Comparison of ENCODE assay signal across 11 mouse cellular contexts in the genomic region with DNA sequence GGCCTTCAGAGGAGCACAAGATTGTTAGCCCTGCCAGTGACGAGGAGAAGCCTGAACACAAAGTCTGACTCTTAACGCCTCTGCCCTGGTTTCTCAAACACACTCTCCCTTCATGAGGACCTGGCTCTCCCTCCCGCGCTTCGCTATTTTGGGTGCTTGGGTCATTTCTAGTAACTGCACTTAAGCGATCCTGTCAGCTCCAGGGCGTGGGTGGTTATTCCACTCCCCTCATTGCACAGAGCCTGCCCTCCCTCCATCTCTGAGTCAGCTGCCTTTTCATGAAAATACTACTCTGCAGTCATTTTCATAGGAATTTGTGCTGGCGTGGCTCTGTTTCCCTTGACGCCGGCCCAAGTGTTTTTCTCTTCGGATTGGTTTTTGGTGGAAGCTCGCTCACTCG. TPM values are rescaled to one million over a fixed set of nuclear protein-coding genes. Genes with fewer than 3 reads are reported as not detected.
DNase-seq lines count a peak whose midpoint lies in the region; ATAC-seq and TF ChIP-seq lines count a peak whose summit lies in the region.
"Had no signal": no experiment of that assay in that cellular context is flagged by ENCODE, and none has a peak within 500 bp of the region (broad histone marks: within the 10 kb centered on the region; RNA-seq: fewer than 3 reads in every experiment).

No protein-coding gene starts in this region.

- intact Hi-C loops in left cerebral cortex, postnatal 36 days (cut with DNase I): no loop called here

- no peak overlapping the region for H3K27ac ChIP-seq in lung, postnatal 0 days (ENCODE audit: low read length)
- H3K27ac ChIP-seq in heart, embryonic 13.5 days (replicated peaks): peak overlapping the region; percentile 32; the same call in 1 of the 2 replicates
- H3K27ac ChIP-seq: liver, embryonic 15.5 days; neural tube, embryonic 12.5 days had no signal

- no peaks in the 10 kb centered on the region for H3K27me3 ChIP-seq in lung, postnatal 0 days (replicated peaks; ENCODE audit: insufficient read depth, low read length)
- no peaks in the 10 kb centered on the region for H3K27me3 ChIP-seq in heart, embryonic 13.5 days (replicated peaks)
- H3K27me3 ChIP-seq: liver, embryonic 15.5 days; neural tube, embryonic 12.5 days had no signal

- ATAC-seq in lung, postnatal 0 days: peak; percentile 35; the same call in 1 of the 2 replicates
- ATAC-seq in heart, embryonic 13.5 days (ENCODE audit: extremely low read depth, insufficient number of reproducible peaks, low FRiP score, low TSS enrichment): no peak
- no peak for ATAC-seq in megakaryocyte-erythroid progenitor cell, adult 5-6 weeks (replicated peaks; ENCODE audit: low FRiP score, low TSS enrichment, poor library complexity, severe bottlenecking)
- ATAC-seq: forebrain, embryonic 14.5 days; hindbrain, embryonic 16.5 days had no signal

- no peaks in the 10 kb centered on the region for H3K4me1 ChIP-seq in lung, postnatal 0 days (ENCODE audit: insufficient read depth, low read depth, low read length)
- H3K4me1 ChIP-seq in heart, embryonic 13.5 days: peaks cover 18% of the 10 kb centered on the region
- H3K4me1 ChIP-seq: liver, embryonic 15.5 days; neural tube, embryonic 12.5 days had no signal

- no peak overlapping the region for H3K9ac ChIP-seq in lung, postnatal 0 days (replicated peaks; ENCODE audit: low read depth)
- H3K9ac ChIP-seq in heart, embryonic 13.5 days: no peak overlapping the region
- H3K9ac ChIP-seq: liver, embryonic 15.5 days; neural tube, embryonic 12.5 days had no signal

- no peaks in the 10 kb centered on the region for H3K9me3 ChIP-seq in lung, postnatal 0 days (ENCODE audit: low read length)
- no peaks in the 10 kb centered on the region for H3K9me3 ChIP-seq in heart, embryonic 13.5 days
- H3K9me3 ChIP-seq: liver, embryonic 15.5 days; neural tube, embryonic 12.5 days had no signal

- WGBS in lung, postnatal 0 days: 72% methylated on average over 13 of the region's 13 CpGs
- WGBS in heart, embryonic 13.5 days: 63% methylated on average over 13 of the region's 13 CpGs

- TF ChIP-seq CTCF in lung, postnatal 0 days (IDR thresholded peaks at IDR 0.05): no peak

- H3K4me2 ChIP-seq in lung, postnatal 0 days (replicated peaks; ENCODE audit: low read depth, low read length): no peak overlapping the region
- H3K4me2 ChIP-seq in heart, embryonic 13.5 days: no peak overlapping the region
- H3K4me2 ChIP-seq: liver, embryonic 15.5 days; neural tube, embryonic 12.5 days had no signal

- H3K36me3 ChIP-seq in lung, postnatal 0 days (ENCODE audit: insufficient read depth, low read length): no peaks in the 10 kb centered on the region
- no peaks in the 10 kb centered on the region for H3K36me3 ChIP-seq in heart, embryonic 13.5 days
- H3K36me3 ChIP-seq: liver, embryonic 15.5 days; neural tube, embryonic 12.5 days had no signal

- DNase-seq in lung, postnatal 0 days (ENCODE audit: low spot score): peak; percentile 13
- DNase-seq in lung, postnatal 4 days: no peak
- DNase-seq in left cerebral cortex, postnatal 36 days (ENCODE audit: low spot score in 2 of 2): peak; percentile 60 to 62
- no peak for DNase-seq in gastrocnemius, adult 18-20 months (ENCODE audit: low spot score)
- no peak for DNase-seq in cerebellum, adult 11 months

- TF ChIP-seq EP300 in lung, postnatal 0 days (IDR thresholded peaks at IDR 0.05): no peak

- no peak overlapping the region for H3K4me3 ChIP-seq in lung, postnatal 0 days (ENCODE audit: low read depth, low read length)
- no peak overlapping the region for H3K4me3 ChIP-seq in heart, embryonic 13.5 days
- H3K4me3 ChIP-seq: liver, embryonic 15.5 days; neural tube, embryonic 12.5 days had no signal

RNA-seq across cellular contexts. Expression of gene Erg, which starts 13.2 kb away (rescaled TPM):
- polyA plus RNA-seq in lung, postnatal 0 days (2015; fragmentation: Nextera tagmentation; extraction: Ambion mirVana): 13.2 and 14.5 TPM in 2 replicates
- 7.2 and 7.6 TPM in 2 replicates for polyA plus RNA-seq in heart, embryonic 13.5 days (2015; fragmentation: Nextera tagmentation; extraction: Ambion mirVana)
- total RNA-seq in left cerebral cortex, postnatal 36 days (2021): 1 to 10 TPM; 6.6 to 6.7 TPM
- total RNA-seq in megakaryocyte-erythroid progenitor cell, adult 5-6 weeks (2014; fragmentation: Nextera tagmentation): 6.8 and 13.7 TPM in 2 replicates
- total RNA-seq in megakaryocyte-erythroid progenitor cell, adult 5-6 weeks (2017): 10.9 and 35.8 TPM in 2 replicates
- total RNA-seq in gastrocnemius, adult 18-20 months (2021): 1 to 10 TPM; 6.8 to 9.2 TPM

Comparison
In these comparisons a context has a peak if more than half of its experiments do, and no peak if none do; other contexts are left out.
1. DNase-seq: peak in lung, postnatal 0 days (single experiment) and left cerebral cortex, postnatal 36 days (2 of 2); none in lung, postnatal 4 days (0 of 2), gastrocnemius, adult 18-20 months (single experiment) and cerebellum, adult 11 months (single experiment).